ENCODE assay signal across 7 mouse cellular contexts in the genomic region with DNA sequence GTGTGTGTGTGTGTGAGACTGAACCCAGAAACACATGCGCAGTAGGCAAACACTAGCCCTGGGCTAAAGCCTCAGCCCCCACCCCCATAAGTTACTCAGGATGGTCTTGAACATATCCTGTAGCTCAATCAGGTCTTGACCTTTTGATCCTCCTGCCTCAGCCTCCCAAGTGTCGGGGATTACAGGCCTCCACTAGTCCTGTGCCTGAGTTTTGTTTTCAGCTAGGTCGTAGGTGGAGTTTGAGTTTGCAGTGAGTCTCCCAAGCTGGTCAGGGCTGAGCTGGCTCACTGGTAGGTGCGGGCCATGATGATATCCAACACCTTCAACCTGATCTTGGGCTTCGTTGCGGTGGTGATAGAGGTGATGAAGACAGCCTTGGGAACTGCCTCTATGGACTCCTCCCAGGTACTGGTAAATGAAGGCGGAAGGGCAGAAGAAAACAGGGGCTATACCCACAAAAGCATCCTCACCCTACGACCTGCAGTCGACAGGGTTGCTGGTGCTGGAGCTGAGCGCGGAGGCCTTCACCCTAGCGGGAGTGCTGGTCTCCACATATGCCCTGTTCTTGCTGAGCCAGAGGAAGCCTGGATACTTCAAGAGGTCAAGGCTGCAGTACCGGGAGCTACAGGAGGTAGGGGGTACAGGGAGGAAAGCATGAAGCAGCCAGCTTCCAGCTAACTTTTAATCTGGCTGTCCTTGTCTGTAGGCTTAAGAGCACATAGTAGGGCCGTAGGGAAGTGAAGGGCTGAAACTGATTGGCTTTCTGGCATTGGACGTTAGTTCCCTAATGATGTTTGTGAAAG. TPM values are rescaled to one million over a fixed set of nuclear protein-coding genes. Genes with fewer than 3 reads are reported as not detected.
A peak's percentile ranks its signal among the peaks of the same experiment; 100 is the strongest.
DNase-seq lines count a peak whose midpoint lies in the region; ATAC-seq and TF ChIP-seq lines count a peak whose summit lies in the region.

No protein-coding gene starts in this region.

- peak overlapping the region; percentile 60 for H3K4me2 ChIP-seq in lung, embryonic 16.5 days (ENCODE audit: low read depth, low read length)
- peak overlapping the region; percentile 68 for H3K4me2 ChIP-seq in embryonic facial prominence, embryonic 13.5 days
- H3K4me2 ChIP-seq in intestine, embryonic 16.5 days (ENCODE audit: low read depth, low read length) = peak overlapping the region; percentile 71

- no peak for TF ChIP-seq CTCF in small intestine, adult 2 months (IDR thresholded peaks at IDR 0.05; ENCODE audit: extremely low read depth, insufficient read length, insufficient replicate concordance, low read depth, low read length)

- 81% methylated on average over 15 of the region's 15 CpGs for WGBS in lung, embryonic 16.5 days
- WGBS in embryonic facial prominence, embryonic 13.5 days = 89% methylated on average over 15 of the region's 15 CpGs
- 81% methylated on average over 15 of the region's 15 CpGs for WGBS in intestine, embryonic 16.5 days
- WGBS in small intestine, adult 2 months = 69% methylated on average over 15 of the region's 15 CpGs

- TF ChIP-seq POLR2A in small intestine, adult 2 months (IDR thresholded peaks at IDR 0.05; ENCODE audit: low read depth, low read length) = no peak

- H3K9me3 ChIP-seq in lung, embryonic 16.5 days (ENCODE audit: control insufficient read depth, low read length) = no peaks in the 10 kb centered on the region
- no peaks in the 10 kb centered on the region for H3K9me3 ChIP-seq in embryonic facial prominence, embryonic 13.5 days
- H3K9me3 ChIP-seq in intestine, embryonic 16.5 days (ENCODE audit: control insufficient read depth, low read length) = no peaks in the 10 kb centered on the region

- H3K27me3 ChIP-seq in lung, embryonic 16.5 days (ENCODE audit: control insufficient read depth, insufficient read depth, low read depth, low read length) = no peaks in the 10 kb centered on the region
- H3K27me3 ChIP-seq in embryonic facial prominence, embryonic 13.5 days = no peaks in the 10 kb centered on the region
- no peaks in the 10 kb centered on the region for H3K27me3 ChIP-seq in intestine, embryonic 16.5 days (replicated peaks; ENCODE audit: control insufficient read depth, insufficient read depth, low read length)
- no peaks in the 10 kb centered on the region for H3K27me3 ChIP-seq in small intestine, adult 2 months (ENCODE audit: control insufficient read depth, insufficient read depth, low read length)

- peak overlapping the region; percentile 67 for H3K4me3 ChIP-seq in lung, embryonic 16.5 days (ENCODE audit: low read length)
- H3K4me3 ChIP-seq in embryonic facial prominence, embryonic 13.5 days = peak overlapping the region; percentile 71
- peak overlapping the region; percentile 67 for H3K4me3 ChIP-seq in intestine, embryonic 16.5 days (ENCODE audit: low read length)
- peak overlapping the region; percentile 24 for H3K4me3 ChIP-seq in small intestine, adult 2 months (ENCODE audit: low read depth, low read length)

- ATAC-seq in lung, embryonic 16.5 days (ENCODE audit: low read depth) = no peak
- ATAC-seq in embryonic facial prominence, embryonic 13.5 days (ENCODE audit: insufficient number of reproducible peaks, insufficient read depth, low FRiP score, low TSS enrichment, low read depth) = no peak
- no peak for ATAC-seq in intestine, embryonic 16.5 days

- H3K4me1 ChIP-seq in lung, embryonic 16.5 days (replicated peaks; ENCODE audit: control insufficient read depth, insufficient read depth, low read length) = peaks cover 43% of the 10 kb centered on the region
- H3K4me1 ChIP-seq in embryonic facial prominence, embryonic 13.5 days = peaks cover 45% of the 10 kb centered on the region
- peaks cover 37% of the 10 kb centered on the region for H3K4me1 ChIP-seq in intestine, embryonic 16.5 days (ENCODE audit: control insufficient read depth, insufficient read depth, low read length)
- H3K4me1 ChIP-seq in small intestine, adult 2 months (ENCODE audit: control insufficient read depth, insufficient read depth, insufficient read length, low read length) = peaks cover 21% of the 10 kb centered on the region

- no peak for DNase-seq in lung, postnatal 36 days
- no peak for DNase-seq in gastrocnemius, postnatal 25 days
- no peak for DNase-seq in embryo, embryonic 10.5 days (ENCODE audit: low spot score)

- peak overlapping the region; percentile 93 for H3K9ac ChIP-seq in lung, embryonic 16.5 days (ENCODE audit: low read length)
- peak overlapping the region; percentile 97 for H3K9ac ChIP-seq in embryonic facial prominence, embryonic 13.5 days
- peak overlapping the region; percentile 93 for H3K9ac ChIP-seq in intestine, embryonic 16.5 days (ENCODE audit: low read depth, low read length)

- H3K36me3 ChIP-seq in lung, embryonic 16.5 days (ENCODE audit: control insufficient read depth, insufficient read depth, low read length) = no peaks in the 10 kb centered on the region
- no peaks in the 10 kb centered on the region for H3K36me3 ChIP-seq in embryonic facial prominence, embryonic 13.5 days
- no peaks in the 10 kb centered on the region for H3K36me3 ChIP-seq in intestine, embryonic 16.5 days (ENCODE audit: control insufficient read depth, insufficient read depth, low read length)
- H3K36me3 ChIP-seq in small intestine, adult 2 months (ENCODE audit: control insufficient read depth, insufficient read depth, low read length) = no peaks in the 10 kb centered on the region

- H3K27ac ChIP-seq in lung, embryonic 16.5 days (ENCODE audit: low read length) = no peak overlapping the region; the same call in 1 of the 2 replicates
- H3K27ac ChIP-seq in embryonic facial prominence, embryonic 13.5 days = peak overlapping the region; percentile 99; the same call in 1 of the 2 replicates
- peak overlapping the region; percentile 99 for H3K27ac ChIP-seq in intestine, embryonic 16.5 days (ENCODE audit: low read length)
- peak overlapping the region; percentile 98 for H3K27ac ChIP-seq in small intestine, adult 2 months (ENCODE audit: insufficient read depth, low read depth, low read length)

RNA-seq across cellular contexts. Expression of gene Zfp219, which starts 2.1 kb away (rescaled TPM):
- polyA plus RNA-seq in lung, embryonic 16.5 days (2015; fragmentation: Nextera tagmentation; extraction: Ambion mirVana) = 20.1 and 20.8 TPM in 2 replicates
- polyA plus RNA-seq in embryonic facial prominence, embryonic 13.5 days (2015; fragmentation: Nextera tagmentation; extraction: Ambion mirVana) = 31.1 and 36.0 TPM in 2 replicates
- 19.7 and 20.5 TPM in 2 replicates for polyA plus RNA-seq in intestine, embryonic 16.5 days (2015; fragmentation: Nextera tagmentation; extraction: Ambion mirVana)
- polyA plus RNA-seq in small intestine, adult 2 months (2012; rRNA removed) = 37.9 and 72.7 TPM in 2 replicates
- total RNA-seq in gastrocnemius, postnatal 25 days (2021) = 10 to 100 TPM; 10.8 to 11.7 TPM

RNA-seq across cellular contexts. Expression of gene Tmem253, which starts 3.0 kb away (rescaled TPM):
- 0.21 and 0.34 TPM in 2 replicates for polyA plus RNA-seq in lung, embryonic 16.5 days (2015; fragmentation: Nextera tagmentation; extraction: Ambion mirVana)
- 0.44 and 1.1 TPM in 2 replicates for polyA plus RNA-seq in embryonic facial prominence, embryonic 13.5 days (2015; fragmentation: Nextera tagmentation; extraction: Ambion mirVana)
- polyA plus RNA-seq in intestine, embryonic 16.5 days (2015; fragmentation: Nextera tagmentation; extraction: Ambion mirVana) = 99.0 and 118 TPM in 2 replicates
- polyA plus RNA-seq in small intestine, adult 2 months (2012; rRNA removed) = 53.4 and 91.5 TPM in 2 replicates
- 1 to 10 TPM; 1.5 to 2.1 TPM for total RNA-seq in gastrocnemius, postnatal 25 days (2021)

RNA-seq across cellular contexts. Expression of gene Olfr221, which starts 23.8 kb away (rescaled TPM):
- polyA plus RNA-seq in lung, embryonic 16.5 days (2015; fragmentation: Nextera tagmentation; extraction: Ambion mirVana) = not detected in 2 replicates
- polyA plus RNA-seq in embryonic facial prominence, embryonic 13.5 days (2015; fragmentation: Nextera tagmentation; extraction: Ambion mirVana) = not detected in 2 replicates
- not detected in 2 replicates for polyA plus RNA-seq in intestine, embryonic 16.5 days (2015; fragmentation: Nextera tagmentation; extraction: Ambion mirVana)
- not detected in 2 replicates for polyA plus RNA-seq in small intestine, adult 2 months (2012; rRNA removed)
- not detected for total RNA-seq in gastrocnemius, postnatal 25 days (2021)

RNA-seq across cellular contexts. Expression of gene Arhgef40, which starts 33.9 kb away (rescaled TPM):
- polyA plus RNA-seq in lung, embryonic 16.5 days (2015; fragmentation: Nextera tagmentation; extraction: Ambion mirVana) = 95.0 and 98.4 TPM in 2 replicates
- polyA plus RNA-seq in embryonic facial prominence, embryonic 13.5 days (2015; fragmentation: Nextera tagmentation; extraction: Ambion mirVana) = 165 and 167 TPM in 2 replicates
- polyA plus RNA-seq in intestine, embryonic 16.5 days (2015; fragmentation: Nextera tagmentation; extraction: Ambion mirVana) = 52.0 and 53.0 TPM in 2 replicates
- polyA plus RNA-seq in small intestine, adult 2 months (2012; rRNA removed) = 12.7 and 19.1 TPM in 2 replicates
- 10 to 100 TPM; 17.2 to 17.6 TPM for total RNA-seq in gastrocnemius, postnatal 25 days (2021)

Comparison
In these comparisons a context has a peak if more than half of its experiments do, and no peak if none do; other contexts are left out.
1. RNA of gene Tmem253, which starts 3.0 kb away (polyA plus RNA-seq): 99.0 to 118 TPM in intestine, embryonic 16.5 days and 53.4 to 91.5 TPM in small intestine, adult 2 months; 0.44 to 1.1 TPM in embryonic facial prominence, embryonic 13.5 days and 0.21 to 0.34 TPM in lung, embryonic 16.5 days; every median in the first group is over 10 times any median in the second.
2. Peak in every context shown above with its lines, with median percentiles within 50 percentile points of each other: H3K4me2 ChIP-seq, H3K4me3 ChIP-seq and H3K9ac ChIP-seq.